Mouse (Mus musculus): ENCODE measurements around the gene Lrfn2.

- TF ChIP-seq CTCF (IDR thresholded peaks at IDR 0.05; ENCODE audit: insufficient read depth, low read depth, low read length) (no peak), POLR2A (IDR thresholded peaks at IDR 0.05; ENCODE audit: insufficient read depth, low read depth, low read length) (no peak)
These were observed 98.1 kb downstream of the Lrfn2 start for GRCm38 (mm10) chr17:49030269-49030615.
